Mouse (Mus musculus) spleen, adult 2 months (tissue): ENCODE data around the gene Abhd6. TPM values are rescaled to one million over a fixed set of nuclear protein-coding genes. Genes with fewer than 3 reads are reported as not detected.

Experiments
- DNase-seq, 2 experiments: peaks; one replicate each; pipeline versions ENCODE4 v3.0.0 to v3.0.0-alpha.2; 2012 to 2021; ENCODE audit warnings: low spot score in 2 of 2, low read depth in 1 of 2
- H3K27ac ChIP-seq: fragments of 200-500 bp; 2 replicates; pipeline ENCODE4 v1.5.1; 2012; ENCODE audit warnings: low read length, inconsistent platforms; ENCODE audit not compliant: insufficient read depth
- H3K27me3 ChIP-seq: fragments of 200-500 bp; 2 replicates; pipeline ENCODE4 v1.6.1; 2012; ENCODE audit warnings: mild to moderate bottlenecking, moderate library complexity, low read length, inconsistent platforms; ENCODE audit not compliant: control insufficient read depth, insufficient read depth
- H3K36me3 ChIP-seq: fragments of 200-500 bp; 2 replicates; pipeline ENCODE4 v1.6.1; 2012; ENCODE audit warnings: mild to moderate bottlenecking, low read length, inconsistent platforms; ENCODE audit not compliant: control insufficient read depth, insufficient read depth
- H3K4me1 ChIP-seq: fragments of 200-500 bp; 2 replicates; pipeline ENCODE4 v1.6.1; 2011; ENCODE audit warnings: inconsistent platforms; ENCODE audit not compliant: control insufficient read depth, insufficient read depth, insufficient read length
- H3K4me3 ChIP-seq: fragments of 200-500 bp; 2 replicates; pipeline ENCODE4 v1.5.1; 2011; ENCODE audit warnings: mild to moderate bottlenecking, inconsistent platforms; ENCODE audit not compliant: insufficient read depth, insufficient read length; ENCODE audit errors: extremely low read depth
- CTCF ChIP-seq: fragments of 200-500 bp; IDR thresholded peaks from 2 replicates; pipeline ENCODE4 v1.5.1; 2011; ENCODE audit warnings: mild to moderate bottlenecking, inconsistent platforms; ENCODE audit not compliant: insufficient read depth, insufficient read length, insufficient replicate concordance; ENCODE audit errors: extremely low read depth
- POLR2A ChIP-seq: fragments of 200-500 bp; IDR thresholded peaks from 2 replicates; pipeline ENCODE4 v1.6.1; 2011; ENCODE audit warnings: low read depth, low read length, inconsistent platforms
- WGBS: fragments of 180-500 bp; shearing (Covaris S2); methylation state at CpG from one replicate; pipeline ENCODE4 v1.1.7; 2018; 5-methylcytosine and 5-hydroxymethylcytosine counted together
- polyA plus RNA-seq: library from polyadenylated mRNA; depleted of rRNA; stranded (reverse); fragments of >200 nt; gene quantifications from 2 replicates; pipeline ENCODE4 v1.2.3, GENCODE M21; 2012

Gene Abhd6
- polyA plus RNA-seq, 1 experiment = 8.6 TPM

DNA sequence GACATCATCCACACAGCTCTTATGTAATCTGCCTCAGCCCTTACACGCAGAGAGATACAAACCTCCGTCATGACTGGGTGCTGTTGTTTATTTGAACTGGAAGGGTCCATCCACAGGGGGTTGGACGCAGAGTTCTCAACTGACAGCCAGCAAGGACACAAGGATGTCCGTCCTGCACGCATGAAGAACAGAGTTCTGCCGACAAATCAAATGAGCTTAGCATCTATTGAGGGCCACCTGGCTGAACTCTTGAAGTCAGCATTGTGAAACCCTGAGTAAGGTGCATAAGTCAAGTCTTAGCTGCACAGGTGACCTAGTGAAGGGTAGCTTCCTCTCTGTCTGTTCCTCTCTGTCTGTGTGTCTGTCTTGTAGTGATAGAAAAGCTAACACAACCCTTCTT lies 33.2 kb downstream of the Abhd6 start:
- H3K27me3 ChIP-seq = no peaks in the 10 kb centered on the region
- TF ChIP-seq POLR2A (no peak), CTCF (no peak)
- DNase-seq = no peak
- 91% methylated on average over 6 of the region's 6 CpGs for WGBS
- no peak overlapping the region for H3K27ac ChIP-seq
- no peaks in the 10 kb centered on the region for H3K4me1 ChIP-seq
- no peaks in the 10 kb centered on the region; the same call in 1 of the 2 replicates for H3K36me3 ChIP-seq
- H3K4me3 ChIP-seq = no peak overlapping the region

DNA sequence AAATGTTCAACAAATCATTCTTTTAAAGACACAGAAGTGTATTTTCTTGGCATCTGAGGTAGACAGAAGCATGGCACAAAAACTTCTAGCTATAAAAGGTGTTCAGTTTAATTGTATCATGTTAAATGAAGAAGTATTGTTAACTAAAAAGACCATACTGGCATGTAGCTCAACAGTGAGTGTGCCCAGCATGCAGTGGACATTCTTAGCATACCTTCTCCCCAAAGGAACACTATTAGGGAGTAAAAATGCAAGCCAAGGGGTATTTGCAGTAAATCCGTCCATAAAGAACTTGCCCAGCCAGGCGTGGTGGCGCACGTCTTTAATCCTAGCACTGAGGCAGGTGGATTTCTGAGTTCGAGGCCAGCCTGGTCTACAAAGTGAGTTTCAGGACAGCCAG lies 33.7 kb downstream of the Abhd6 start:
- no peak overlapping the region for H3K4me3 ChIP-seq
- no peak overlapping the region for H3K27ac ChIP-seq
- no peaks in the 10 kb centered on the region for H3K4me1 ChIP-seq
- 91% methylated on average over 5 of the region's 5 CpGs for WGBS
- no peaks in the 10 kb centered on the region; the same call in 1 of the 2 replicates for H3K36me3 ChIP-seq
- no peak for DNase-seq
- TF ChIP-seq POLR2A (no peak), CTCF (no peak)
- no peaks in the 10 kb centered on the region for H3K27me3 ChIP-seq

DNA sequence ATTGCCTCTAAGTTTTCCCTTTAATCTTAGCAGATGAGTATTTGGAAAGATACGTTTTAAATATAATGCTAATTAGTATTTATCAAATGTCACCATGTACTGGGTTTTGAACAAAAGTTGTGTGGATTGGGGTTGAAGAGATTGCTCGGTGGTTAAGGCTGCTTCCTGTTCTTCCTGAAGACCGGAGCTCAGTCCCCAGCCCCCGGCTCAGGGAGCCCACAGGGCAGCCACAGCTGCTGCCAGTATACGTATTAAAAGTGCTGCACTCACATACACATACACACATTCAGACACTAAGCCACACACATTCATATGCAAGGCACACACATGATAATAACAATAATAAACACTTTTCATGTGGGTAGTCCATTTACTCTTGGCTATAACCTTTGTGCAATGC lies 35.4 kb downstream of the Abhd6 start:
- H3K27me3 ChIP-seq = no peaks in the 10 kb centered on the region
- no peaks in the 10 kb centered on the region; the same call in 1 of the 2 replicates for H3K36me3 ChIP-seq
- 27% methylated on average over 5 of the region's 5 CpGs for WGBS
- no peaks in the 10 kb centered on the region for H3K4me1 ChIP-seq
- H3K27ac ChIP-seq = no peak overlapping the region
- DNase-seq = no peak
- no peak overlapping the region for H3K4me3 ChIP-seq
- no peak for TF ChIP-seq POLR2A
- TF ChIP-seq CTCF = no peak

DNA sequence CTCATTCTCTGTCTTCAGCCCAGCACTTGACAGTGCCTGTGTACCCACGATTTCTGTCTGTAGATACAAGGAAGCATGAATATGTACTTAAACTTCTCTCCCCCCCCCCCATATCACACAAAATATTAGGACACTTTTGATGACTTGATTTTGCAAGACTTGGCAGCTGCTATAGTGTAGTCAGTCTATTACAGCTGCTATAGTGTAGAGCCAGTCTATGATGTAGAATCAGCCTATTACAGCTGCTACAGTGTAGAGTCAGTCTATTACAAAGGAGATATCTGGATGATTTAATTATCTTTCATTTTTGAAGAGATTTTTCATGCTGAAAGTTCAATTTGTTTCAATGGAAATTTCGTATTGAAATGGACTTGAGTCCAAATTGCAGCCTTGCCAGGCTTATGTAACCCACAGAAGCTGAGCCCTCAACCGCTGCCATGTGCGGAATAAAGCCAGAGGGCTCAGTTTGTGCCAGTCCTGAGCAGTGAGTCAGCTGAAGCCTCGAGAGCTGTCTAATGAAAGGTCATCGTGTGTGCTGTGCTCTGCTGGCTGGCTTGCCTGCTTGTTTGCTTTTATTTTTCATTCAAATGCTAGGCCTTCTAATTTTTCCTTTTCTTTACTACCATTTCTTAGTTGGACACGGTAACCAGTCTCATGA lies 36.2 kb downstream of the Abhd6 start:
- DNase-seq = no peak
- no peak for TF ChIP-seq CTCF
- TF ChIP-seq POLR2A = no peak
- WGBS = 77% methylated on average over 7 of the region's 7 CpGs
- H3K36me3 ChIP-seq = no peaks in the 10 kb centered on the region
- no peaks in the 10 kb centered on the region for H3K4me1 ChIP-seq
- no peak overlapping the region for H3K27ac ChIP-seq
- no peaks in the 10 kb centered on the region for H3K27me3 ChIP-seq
- H3K4me3 ChIP-seq = no peak overlapping the region

DNA sequence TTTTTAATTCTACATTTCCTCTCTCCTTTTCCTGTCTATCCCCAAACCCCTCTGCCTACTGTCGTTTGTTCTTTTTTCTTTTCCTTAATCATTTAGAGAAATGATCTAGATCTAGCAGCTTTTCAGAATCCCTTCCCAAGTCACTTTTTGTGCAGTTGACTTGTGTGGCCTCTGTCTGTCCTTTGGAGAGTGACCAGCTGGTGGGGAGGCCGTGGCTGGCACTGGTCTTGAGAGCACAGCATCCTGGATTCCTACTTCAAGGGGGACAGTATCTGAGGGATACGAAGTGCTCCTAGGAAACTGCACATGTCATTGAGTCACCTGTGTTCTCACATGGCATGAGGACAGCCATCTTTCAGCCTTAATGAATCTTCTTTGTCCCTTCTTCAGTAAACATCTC lies 37.5 kb downstream of the Abhd6 start:
- DNase-seq = no peak
- Histone ChIP-seq H3K36me3 (no peaks in the 10 kb centered on the region), H3K27ac (no peak overlapping the region), H3K4me1 (no peaks in the 10 kb centered on the region), H3K27me3 (no peaks in the 10 kb centered on the region), H3K4me3 (no peak overlapping the region)
- no peak for TF ChIP-seq CTCF
- TF ChIP-seq POLR2A = no peak
- WGBS = 72% methylated on average over 3 of the region's 3 CpGs

DNA sequence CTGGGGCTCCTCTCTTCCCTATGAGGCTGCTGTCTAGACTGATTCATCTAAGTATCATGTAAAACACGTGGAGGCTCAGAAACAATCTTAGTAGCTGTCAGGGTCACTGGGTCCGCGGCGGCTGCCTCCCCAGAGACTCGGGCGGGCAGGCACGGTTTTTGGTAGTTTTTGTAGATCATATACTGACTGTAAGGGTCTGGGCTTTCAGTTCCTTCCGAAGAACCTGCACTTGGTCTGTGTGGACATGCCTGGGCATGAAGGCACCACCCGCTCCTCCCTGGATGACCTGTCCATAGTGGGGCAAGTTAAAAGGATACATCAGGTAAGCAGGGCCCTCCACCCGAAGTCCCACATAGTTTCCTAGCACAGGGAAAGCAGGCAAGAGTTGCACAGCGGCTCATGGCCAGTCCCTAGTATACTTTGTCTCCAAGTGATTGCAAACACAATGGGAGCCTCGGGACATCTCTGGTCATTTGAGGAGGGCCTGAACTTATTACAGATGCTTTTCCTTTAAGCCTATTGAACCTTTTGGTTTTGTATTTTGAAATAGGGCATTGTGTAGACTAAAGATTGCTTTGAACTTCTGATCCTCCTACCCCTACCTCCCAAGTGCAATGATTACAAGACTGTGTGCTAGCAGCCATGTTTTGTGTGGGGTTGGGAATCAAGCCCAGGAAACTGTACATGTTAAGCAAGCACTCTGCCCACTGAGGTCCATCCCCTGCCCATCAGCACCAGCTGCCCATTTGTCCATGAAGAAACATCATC lies 38.4 kb downstream of the Abhd6 start:
- DNase-seq = no peak
- Histone ChIP-seq H3K36me3 (0 out of 2 replicates have a peak, but pooled peaks cover 1% of the 10 kb centered on the region), H3K4me1 (no peaks in the 10 kb centered on the region), H3K27me3 (no peaks in the 10 kb centered on the region), H3K4me3 (no peak overlapping the region), H3K27ac (no peak overlapping the region)
- no peak for TF ChIP-seq CTCF
- no peak for TF ChIP-seq POLR2A
- 85% methylated on average over 12 of the region's 12 CpGs for WGBS

DNA sequence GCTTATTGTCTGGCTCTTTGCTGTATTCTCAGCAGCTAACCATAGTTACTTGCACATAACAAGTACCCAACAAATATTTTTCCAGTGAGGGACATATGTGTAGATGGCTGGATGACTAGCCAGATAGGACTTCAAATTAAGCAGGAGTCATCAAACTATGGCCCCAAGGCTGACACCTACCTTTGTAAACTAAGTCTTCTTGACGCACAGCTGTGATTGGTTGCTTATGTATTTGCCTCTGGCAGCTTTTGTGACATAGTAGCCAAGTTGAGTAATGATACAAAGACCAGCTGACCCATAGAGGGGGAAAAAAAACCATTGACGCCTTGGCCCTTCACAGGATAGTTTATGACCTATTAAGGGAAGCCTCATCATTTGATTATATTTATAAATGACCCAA lies 39.4 kb downstream of the Abhd6 start:
- H3K27ac ChIP-seq = no peak overlapping the region
- H3K4me1 ChIP-seq = no peaks in the 10 kb centered on the region
- no peaks in the 10 kb centered on the region for H3K27me3 ChIP-seq
- TF ChIP-seq POLR2A = no peak
- no peak for TF ChIP-seq CTCF
- H3K4me3 ChIP-seq = no peak overlapping the region
- 94% methylated on average over 2 of the region's 2 CpGs for WGBS
- no peak for DNase-seq
- H3K36me3 ChIP-seq = 0 out of 2 replicates have a peak, but pooled peaks cover 3% of the 10 kb centered on the region
